Mouse (Mus musculus): Measurements from ENCODE around the gene Abcg2.

DNA sequence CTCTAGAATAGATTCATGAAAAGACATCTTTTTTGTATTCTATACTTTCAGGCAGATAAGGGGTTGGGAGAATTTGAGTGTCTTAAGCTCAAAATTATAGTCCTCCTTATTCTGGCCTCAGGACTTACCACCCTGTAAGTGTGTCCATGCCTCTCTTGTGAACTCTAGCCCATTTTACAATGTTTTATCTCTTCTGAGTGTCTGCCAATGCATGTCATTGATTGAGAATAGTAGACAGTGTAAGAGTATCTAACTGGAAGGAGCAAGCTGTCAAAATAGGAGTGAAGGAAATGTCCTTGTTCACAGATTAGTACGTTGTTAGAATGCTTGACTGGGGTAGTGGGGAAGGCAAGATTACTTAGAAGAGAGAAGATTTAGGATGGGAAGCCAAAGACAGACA is 66.7 kb downstream of the Abcg2 start:
- TF ChIP-seq CTCF (IDR thresholded peaks at IDR 0.05; ENCODE audit: low read depth, low read length) (no peak), POLR2A (IDR thresholded peaks at IDR 0.05; ENCODE audit: borderline replicate concordance, low read depth, low read length) (no peak)

Measured in bone marrow macrophage, adult 2 months (primary cell).